Comparison of ENCODE assay signal across 33 mouse cellular contexts in genomic region chr5:87103697-87104096, GRCm38 (mm10). TPM values are rescaled to one million over a fixed set of nuclear protein-coding genes. Genes with fewer than 3 reads are reported as not detected.
"Had no signal": no experiment of that assay in that cellular context is flagged by ENCODE, and none has a peak within 500 bp of the region (broad histone marks: within the 10 kb centered on the region; RNA-seq: fewer than 3 reads in every experiment).

No protein-coding gene starts in this region.

RNA-seq across cellular contexts. Expression of gene Ugt2b36, which starts 11.3 kb away (rescaled TPM):
- total RNA-seq: left cerebral cortex, adult 2 months; left cerebral cortex, adult 8-10 months; left cerebral cortex, postnatal 10 days; left cerebral cortex, postnatal 14 days; left cerebral cortex, postnatal 25 days; left cerebral cortex, postnatal 36 days; left cerebral cortex, postnatal 4 days; megakaryocyte progenitor cell, adult 5-6 weeks; megakaryocyte, adult 5-6 weeks; megakaryocyte-erythroid progenitor cell, adult 5-6 weeks; midbrain, postnatal 0 days; monocyte, adult 5-6 weeks had no signal
- polyA plus RNA-seq: limb, embryonic 10.5 days; limb, embryonic 11.5 days; limb, embryonic 12.5 days; limb, embryonic 13.5 days; limb, embryonic 14.5 days; limb, embryonic 15.5 days; lung, embryonic 14.5 days; lung, embryonic 15.5 days; lung, embryonic 16.5 days; lung, postnatal 0 days; macrophage; midbrain, embryonic 10.5 days; midbrain, embryonic 11.5 days; midbrain, embryonic 12.5 days; midbrain, embryonic 13.5 days; midbrain, embryonic 14.5 days; midbrain, embryonic 15.5 days; midbrain, embryonic 16.5 days; midbrain, postnatal 0 days; myocyte; neural tube, embryonic 11.5 days; neural tube, embryonic 12.5 days had no signal

RNA-seq across cellular contexts. Expression of gene Ugt2b5, which starts 36.4 kb away (rescaled TPM):
- total RNA-seq: left cerebral cortex, adult 2 months; left cerebral cortex, adult 8-10 months; left cerebral cortex, postnatal 10 days; left cerebral cortex, postnatal 14 days; left cerebral cortex, postnatal 25 days; left cerebral cortex, postnatal 36 days; left cerebral cortex, postnatal 4 days; megakaryocyte progenitor cell, adult 5-6 weeks; megakaryocyte, adult 5-6 weeks; megakaryocyte-erythroid progenitor cell, adult 5-6 weeks; monocyte, adult 5-6 weeks had no signal
- polyA plus RNA-seq: limb, embryonic 10.5 days; limb, embryonic 11.5 days; limb, embryonic 12.5 days; limb, embryonic 13.5 days; limb, embryonic 14.5 days; limb, embryonic 15.5 days; lung, embryonic 14.5 days; lung, embryonic 15.5 days; lung, embryonic 16.5 days; lung, postnatal 0 days; macrophage; midbrain, embryonic 10.5 days; midbrain, embryonic 11.5 days; midbrain, embryonic 12.5 days; midbrain, embryonic 13.5 days; midbrain, embryonic 14.5 days; midbrain, embryonic 16.5 days; midbrain, postnatal 0 days; myocyte; neural tube, embryonic 11.5 days; neural tube, embryonic 12.5 days had no signal
